Mouse (Mus musculus): ENCODE measurements around the gene Btbd17.

- no peak for TF ChIP-seq POLR2A (IDR thresholded peaks at IDR 0.05; ENCODE audit: low read depth, low read length)
- no peak for TF ChIP-seq CTCF (IDR thresholded peaks at IDR 0.05; ENCODE audit: borderline replicate concordance, insufficient read depth, low read length)
Measured at GRCm38 (mm10) chr11:114791891-114792411, 3.8 kb downstream of the Btbd17 start.
